Mouse (Mus musculus): ENCODE results near the gene Gm20517.
"Not testable (repeated sequence)": the region's sequence is repeated elsewhere in the genome, so short reads cannot be mapped to it uniquely, and the experiment has no call there.

Gene Gm20517

GRCm38 (mm10) chr17:47596162-47596838 lies 15.1 kb upstream of the Gm20517 start:
- no peak for DNase-seq (ENCODE audit: low read depth, low spot score)

- DNase-seq (ENCODE audit: low read depth, low spot score), result no peak
Measured at GRCm38 (mm10) chr17:47596839-47597164, 14.6 kb upstream of the Gm20517 start.

GRCm38 (mm10) chr17:47597261-47597660 lies 14.1 kb upstream of the Gm20517 start:
- no peak for DNase-seq (ENCODE audit: low read depth, low spot score)

DNA sequence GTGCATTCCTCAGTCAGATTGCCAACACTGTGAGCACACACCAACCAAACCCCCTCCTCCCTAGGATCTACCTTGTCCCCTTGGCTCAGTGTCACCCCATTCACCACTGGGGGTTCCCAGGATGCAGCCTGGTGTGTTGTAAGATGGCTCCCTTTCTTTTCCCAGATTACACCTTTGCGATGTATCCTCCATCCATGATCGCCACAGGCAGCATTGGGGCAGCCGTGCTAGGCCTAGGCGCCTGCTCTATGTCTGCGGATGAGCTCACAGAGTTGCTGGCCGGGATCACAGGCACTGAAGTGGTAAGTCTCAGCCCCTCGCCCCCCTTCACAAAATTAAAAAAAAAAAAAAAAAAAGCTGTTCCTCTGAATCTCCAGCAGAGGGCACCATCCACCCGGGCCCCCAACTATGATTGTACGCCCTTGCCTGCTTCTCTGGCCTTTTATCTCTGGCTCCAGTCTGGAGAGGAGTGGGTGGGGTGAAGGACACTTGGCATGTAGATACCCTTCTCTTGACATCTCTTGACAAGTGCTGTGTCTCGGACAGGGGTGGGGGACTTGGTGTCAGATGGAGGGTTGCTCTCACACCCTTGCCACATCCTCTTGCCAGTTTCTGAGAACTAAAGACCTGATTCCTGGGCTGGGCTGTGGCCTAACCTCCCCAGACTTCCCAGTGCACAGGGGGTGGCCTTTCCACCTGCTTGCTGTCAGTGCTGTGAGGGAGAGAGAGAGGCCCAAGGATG lies 13.4 kb upstream of the Gm20517 start:
- no peak for DNase-seq (ENCODE audit: low read depth, low spot score)

DNA sequence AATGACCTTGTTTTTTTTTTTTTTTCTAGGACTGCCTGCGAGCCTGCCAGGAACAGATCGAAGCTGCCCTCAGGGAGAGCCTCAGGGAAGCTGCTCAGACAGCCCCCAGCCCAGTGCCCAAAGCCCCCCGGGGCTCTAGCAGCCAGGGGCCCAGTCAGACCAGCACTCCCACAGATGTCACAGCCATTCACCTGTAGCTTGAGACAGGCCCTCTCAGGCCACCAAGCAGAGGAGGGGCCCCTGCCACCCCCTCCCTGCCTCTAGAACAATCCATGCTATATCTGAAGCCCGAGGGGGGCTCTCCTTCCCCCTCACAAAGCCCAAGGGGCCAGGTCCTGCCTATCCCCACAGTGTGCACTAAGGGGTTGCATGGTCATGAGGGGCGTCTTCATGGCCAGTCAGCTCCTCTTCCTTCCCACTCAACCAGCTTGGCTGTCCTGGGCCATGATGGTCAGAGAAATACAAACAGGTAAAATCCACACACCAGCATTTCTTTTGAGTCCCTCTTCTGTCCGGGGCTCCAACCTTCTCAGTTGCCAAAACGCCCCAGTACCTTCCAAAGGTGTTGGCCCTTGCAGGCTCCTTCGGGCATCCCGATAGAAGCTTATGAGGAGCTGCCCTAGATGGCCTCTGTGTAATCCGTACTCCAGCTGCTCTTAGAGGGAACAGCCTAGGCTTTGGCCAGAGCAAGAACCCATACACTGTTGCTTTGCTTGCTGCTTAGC lies 12.6 kb upstream of the Gm20517 start:
- DNase-seq (ENCODE audit: low read depth, low spot score), result not testable (repeated sequence)

DNA sequence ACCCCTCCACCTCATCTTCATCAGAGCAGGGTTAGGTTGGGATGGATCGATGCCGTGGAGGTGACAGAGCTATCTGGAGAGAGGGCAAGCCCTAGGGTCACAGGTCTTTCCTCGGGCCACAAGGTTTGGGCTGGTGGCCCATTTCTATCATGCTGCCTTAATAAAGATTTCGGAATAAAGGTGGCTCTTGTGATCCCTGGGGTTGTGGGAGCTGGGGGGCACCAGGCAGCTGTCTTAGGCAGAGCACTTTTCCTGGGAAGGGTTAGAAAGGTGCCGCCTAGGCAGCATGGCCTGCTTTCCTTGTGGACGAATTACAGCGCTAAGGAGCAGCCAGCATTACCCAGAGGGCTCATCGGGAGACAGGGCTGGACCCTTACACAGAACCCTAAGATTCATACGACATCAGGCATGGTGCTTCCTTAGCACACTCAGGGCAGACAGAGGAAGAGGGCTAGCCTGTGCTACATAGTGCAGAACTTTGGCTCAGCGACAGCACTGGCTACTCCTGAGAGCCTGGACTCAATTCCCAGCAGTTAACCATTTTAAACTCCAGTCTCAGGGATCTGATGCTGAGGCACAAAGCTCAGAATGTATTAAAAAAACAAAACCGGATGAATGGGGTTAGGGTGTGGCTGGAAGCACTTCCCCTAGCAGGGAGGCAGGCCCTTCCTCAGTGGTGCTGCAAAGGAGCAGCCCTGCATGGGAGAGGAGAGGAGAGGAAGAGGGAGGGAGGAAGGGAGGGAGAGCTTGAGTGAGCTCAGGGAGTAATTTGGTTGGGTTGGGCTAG lies 11.7 kb upstream of the Gm20517 start:
- DNase-seq (ENCODE audit: low read depth, low spot score), result no peak

GRCm38 (mm10) chr17:47600601-47601388 lies 10.6 kb upstream of the Gm20517 start:
- no peak for DNase-seq (ENCODE audit: low read depth, low spot score)

DNA sequence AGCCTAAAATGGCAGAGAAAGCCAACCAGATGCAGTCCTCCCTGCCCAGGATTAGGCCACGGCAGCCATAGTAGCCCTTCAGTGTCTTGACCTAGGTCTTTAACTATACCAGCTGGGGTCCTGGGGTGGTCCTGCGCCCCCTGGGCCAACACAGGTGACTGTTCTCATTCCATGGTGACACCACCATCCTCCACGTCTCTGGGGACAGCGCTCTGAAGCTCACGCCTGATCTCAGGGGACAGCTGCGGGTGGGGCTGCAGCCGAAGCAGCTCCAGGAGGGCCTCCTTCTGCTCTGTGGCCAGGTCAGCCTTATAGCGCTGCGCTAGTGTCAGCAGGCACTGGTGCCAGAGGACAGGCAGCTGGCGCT lies 10.0 kb upstream of the Gm20517 start:
- DNase-seq (ENCODE audit: low read depth, low spot score), result no peak

- DNase-seq (ENCODE audit: low read depth, low spot score), result no peak
Measured at GRCm38 (mm10) chr17:47602289-47602688, 9.1 kb upstream of the Gm20517 start.

- no peak for DNase-seq (ENCODE audit: low read depth, low spot score)
Measured at GRCm38 (mm10) chr17:47606220-47606619, 5.2 kb upstream of the Gm20517 start.

DNA sequence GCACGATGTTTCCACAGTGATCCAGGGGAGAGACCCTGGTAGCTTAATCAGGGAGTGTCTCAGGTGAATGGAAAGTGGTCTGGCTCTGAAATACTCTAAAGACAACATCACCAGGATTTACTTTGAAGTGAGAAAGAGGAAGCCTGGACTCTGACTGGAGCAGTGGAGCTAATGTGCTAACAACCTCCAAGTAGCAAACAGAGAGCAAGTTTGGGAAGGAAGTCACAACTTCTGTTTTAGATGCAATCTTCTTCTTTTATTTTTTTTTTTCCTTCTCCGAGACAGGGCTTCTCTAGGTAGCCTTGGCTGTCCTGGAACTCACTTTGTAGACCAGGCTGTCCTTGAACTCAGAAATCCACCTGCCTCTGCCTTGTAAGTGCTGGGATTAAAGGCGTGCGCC lies 2.2 kb upstream of the Gm20517 start:
- DNase-seq (ENCODE audit: low read depth, low spot score), result no peak

GRCm38 (mm10) chr17:47611661-47611982 lies 233 bp downstream of the Gm20517 start:
- DNase-seq (ENCODE audit: low read depth, low spot score), result no peak

GRCm38 (mm10) chr17:47614018-47614417 lies 2.6 kb downstream of the Gm20517 start:
- no peak for DNase-seq (ENCODE audit: low read depth, low spot score)

- DNase-seq (ENCODE audit: low read depth, low spot score), result no peak
Measured at GRCm38 (mm10) chr17:47616119-47616518, 4.7 kb downstream of the Gm20517 start.

GRCm38 (mm10) chr17:47616652-47617051 lies 5.3 kb downstream of the Gm20517 start:
- no peak for DNase-seq (ENCODE audit: low read depth, low spot score)

- DNase-seq (ENCODE audit: low read depth, low spot score), result no peak
Measured at GRCm38 (mm10) chr17:47617605-47618307, 6.4 kb downstream of the Gm20517 start.

- no peak for DNase-seq (ENCODE audit: low read depth, low spot score)
Measured at GRCm38 (mm10) chr17:47618556-47619311, 7.3 kb downstream of the Gm20517 start.

- no peak for DNase-seq (ENCODE audit: low read depth, low spot score)
Measured at GRCm38 (mm10) chr17:47622912-47623554, 11.6 kb downstream of the Gm20517 start.

DNA sequence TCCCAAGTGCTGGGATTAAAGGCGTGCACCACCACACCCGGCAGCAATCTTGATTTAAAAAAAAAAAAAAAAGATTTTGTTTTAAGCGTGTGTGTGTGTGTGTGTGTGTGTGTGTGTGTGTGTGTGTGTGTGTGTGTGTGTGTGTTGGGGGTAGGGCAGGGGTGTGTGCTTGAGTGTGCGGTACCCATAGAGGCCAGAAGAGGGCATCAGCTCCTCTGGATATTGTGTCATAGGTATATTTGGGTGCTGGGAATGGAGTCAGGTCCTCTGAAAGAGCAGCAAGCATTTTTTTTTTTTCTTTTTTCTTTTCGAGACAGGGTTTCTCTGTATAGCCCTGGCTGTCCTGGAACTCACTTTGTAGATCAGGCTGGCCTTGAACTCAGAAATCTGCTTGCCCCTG lies 13.2 kb downstream of the Gm20517 start:
- DNase-seq (ENCODE audit: low read depth, low spot score), result not testable (repeated sequence)
